Mouse (Mus musculus) testis, adult 2 months (tissue): Measurements from ENCODE around the gene Ccser1.

ENCODE experiments used
- CTCF ChIP-seq: fragments of 200-500 bp; IDR thresholded peaks from 2 replicates; pipeline ENCODE4 v1.5.1; 2012; ENCODE audit warnings: low read depth, mild to moderate bottlenecking, inconsistent platforms, low read length, moderate library complexity; ENCODE audit not compliant: control insufficient read depth, insufficient read depth, insufficient replicate concordance
- POLR2A ChIP-seq: fragments of 200-500 bp; IDR thresholded peaks from 2 replicates; pipeline ENCODE4 v1.6.1; 2012; ENCODE audit warnings: low read depth, mild to moderate bottlenecking, inconsistent platforms, low read length, moderate library complexity; ENCODE audit not compliant: control insufficient read depth

DNA sequence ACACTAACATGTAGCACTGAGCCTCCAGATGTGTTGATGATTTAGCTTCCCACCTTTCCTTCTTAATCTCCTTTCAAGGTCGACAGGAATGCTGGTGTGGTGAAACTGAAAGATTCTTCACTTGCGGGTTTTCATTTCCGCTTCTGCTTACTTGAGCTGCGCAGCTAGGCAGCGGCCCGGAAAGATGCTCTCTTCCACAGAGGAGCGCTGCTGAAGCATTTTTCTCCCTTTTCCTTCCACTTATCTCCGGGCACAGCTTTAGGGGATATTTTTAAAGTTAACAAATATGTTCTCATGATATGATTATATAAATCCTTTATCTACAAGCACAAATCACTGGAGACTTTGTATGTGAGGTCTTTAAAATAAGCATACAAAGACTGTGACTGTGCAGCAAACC, 587.0 kb downstream of the Ccser1 start:
- TF ChIP-seq CTCF (no peak), POLR2A (no peak)
